Mouse (Mus musculus): ENCODE data around the gene Col2a1. TPM values are rescaled to one million over a fixed set of nuclear protein-coding genes. Genes with fewer than 3 reads are reported as not detected.

Col2a1 gene
- polyA plus RNA-seq, 1 experiment from 2014 or later = 19.2 TPM

GRCm38 (mm10) chr15:97941306-97941705 is 63.2 kb downstream of the Col2a1 start:
- 85% methylated on average over 2 of the region's 2 CpGs for WGBS
- H3K4me3 ChIP-seq (ENCODE audit: low read length) = no peak overlapping the region

GRCm38 (mm10) chr15:97940088-97940487 is 64.4 kb downstream of the Col2a1 start:
- Histone ChIP-seq H3K4me2 (ENCODE audit: low read depth, low read length) (no peak overlapping the region), H3K4me1 (replicated peaks; ENCODE audit: control insufficient read depth, insufficient read depth, low read length) (no peaks in the 10 kb centered on the region), H3K4me3 (ENCODE audit: low read length) (no peak overlapping the region), H3K9ac (ENCODE audit: low read length) (no peak overlapping the region), H3K36me3 (ENCODE audit: control insufficient read depth, insufficient read depth, low read length) (no peaks in the 10 kb centered on the region), H3K27ac (ENCODE audit: low read length) (no peak overlapping the region), H3K27me3 (ENCODE audit: control insufficient read depth, insufficient read depth, low read depth, low read length) (no peaks in the 10 kb centered on the region), H3K9me3 (ENCODE audit: control insufficient read depth, low read length) (no peaks in the 10 kb centered on the region)
- no peak for ATAC-seq (ENCODE audit: low read depth)
- WGBS = 86% methylated on average over 2 of the region's 2 CpGs

More at GRCm38 (mm10) chr15:97941306-97941705, 63.2 kb downstream of the Col2a1 start:
- Histone ChIP-seq H3K4me1 (replicated peaks; ENCODE audit: control insufficient read depth, insufficient read depth, low read length) (no peaks in the 10 kb centered on the region), H3K36me3 (ENCODE audit: control insufficient read depth, insufficient read depth, low read length) (no peaks in the 10 kb centered on the region), H3K9me3 (ENCODE audit: control insufficient read depth, low read length) (no peaks in the 10 kb centered on the region), H3K27me3 (ENCODE audit: control insufficient read depth, insufficient read depth, low read depth, low read length) (no peaks in the 10 kb centered on the region), H3K9ac (ENCODE audit: low read length) (no peak overlapping the region), H3K27ac (ENCODE audit: low read length) (no peak overlapping the region), H3K4me2 (ENCODE audit: low read depth, low read length) (no peak overlapping the region)
- ATAC-seq (ENCODE audit: low read depth) = no peak

- Histone ChIP-seq H3K4me1 (replicated peaks; ENCODE audit: control insufficient read depth, insufficient read depth, low read length) (no peaks in the 10 kb centered on the region), H3K27me3 (ENCODE audit: control insufficient read depth, insufficient read depth, low read depth, low read length) (no peaks in the 10 kb centered on the region), H3K4me2 (ENCODE audit: low read depth, low read length) (no peak overlapping the region), H3K9me3 (ENCODE audit: control insufficient read depth, low read length) (no peaks in the 10 kb centered on the region), H3K4me3 (ENCODE audit: low read length) (no peak overlapping the region), H3K27ac (ENCODE audit: low read length) (no peak overlapping the region), H3K9ac (ENCODE audit: low read length) (no peak overlapping the region), H3K36me3 (ENCODE audit: control insufficient read depth, insufficient read depth, low read length) (no peaks in the 10 kb centered on the region)
- no peak for ATAC-seq (ENCODE audit: low read depth)
- 62% methylated on average over 6 of the region's 6 CpGs for WGBS
These were observed 65.9 kb downstream of the Col2a1 start for GRCm38 (mm10) chr15:97938580-97938979.

- Histone ChIP-seq H3K9me3 (ENCODE audit: control insufficient read depth, low read length) (no peaks in the 10 kb centered on the region), H3K9ac (ENCODE audit: low read length) (no peak overlapping the region), H3K36me3 (ENCODE audit: control insufficient read depth, insufficient read depth, low read length) (no peaks in the 10 kb centered on the region), H3K27me3 (ENCODE audit: control insufficient read depth, insufficient read depth, low read depth, low read length) (no peaks in the 10 kb centered on the region), H3K27ac (ENCODE audit: low read length) (no peak overlapping the region), H3K4me1 (replicated peaks; ENCODE audit: control insufficient read depth, insufficient read depth, low read length) (no peaks in the 10 kb centered on the region), H3K4me3 (ENCODE audit: low read length) (no peak overlapping the region), H3K4me2 (ENCODE audit: low read depth, low read length) (no peak overlapping the region)
- WGBS = 88% methylated on average over 12 of the region's 12 CpGs
- ATAC-seq (ENCODE audit: low read depth) = no peak
These were observed 72.1 kb downstream of the Col2a1 start for GRCm38 (mm10) chr15:97932441-97932840.

GRCm38 (mm10) chr15:97929259-97929824 is 75.2 kb downstream of the Col2a1 start:
- H3K36me3 ChIP-seq (ENCODE audit: control insufficient read depth, insufficient read depth, low read length) = no peaks in the 10 kb centered on the region
- no peak overlapping the region for H3K4me3 ChIP-seq (ENCODE audit: low read length)
- ATAC-seq (ENCODE audit: low read depth) = no peak
- no peaks in the 10 kb centered on the region for H3K9me3 ChIP-seq (ENCODE audit: control insufficient read depth, low read length)
- H3K27me3 ChIP-seq (ENCODE audit: control insufficient read depth, insufficient read depth, low read depth, low read length) = no peaks in the 10 kb centered on the region
- WGBS = 25% methylated on average over 13 of the region's 13 CpGs
- H3K4me2 ChIP-seq (ENCODE audit: low read depth, low read length) = no peak overlapping the region
- H3K27ac ChIP-seq (ENCODE audit: low read length) = no peak overlapping the region
- H3K4me1 ChIP-seq (replicated peaks; ENCODE audit: control insufficient read depth, insufficient read depth, low read length) = no peaks in the 10 kb centered on the region
- H3K9ac ChIP-seq (ENCODE audit: low read length) = no peak overlapping the region

- no peaks in the 10 kb centered on the region for H3K36me3 ChIP-seq (ENCODE audit: control insufficient read depth, insufficient read depth, low read length)
- no peak overlapping the region for H3K4me3 ChIP-seq (ENCODE audit: low read length)
- ATAC-seq (ENCODE audit: low read depth) = no peak
- no peaks in the 10 kb centered on the region for H3K4me1 ChIP-seq (replicated peaks; ENCODE audit: control insufficient read depth, insufficient read depth, low read length)
- no peak overlapping the region for H3K9ac ChIP-seq (ENCODE audit: low read length)
- no peaks in the 10 kb centered on the region for H3K9me3 ChIP-seq (ENCODE audit: control insufficient read depth, low read length)
- H3K4me2 ChIP-seq (ENCODE audit: low read depth, low read length) = no peak overlapping the region
- no peak overlapping the region for H3K27ac ChIP-seq (ENCODE audit: low read length)
- no peaks in the 10 kb centered on the region for H3K27me3 ChIP-seq (ENCODE audit: control insufficient read depth, insufficient read depth, low read depth, low read length)
- WGBS = 59% methylated on average over 6 of the region's 6 CpGs
These were observed 76.7 kb downstream of the Col2a1 start for GRCm38 (mm10) chr15:97927821-97928220.

GRCm38 (mm10) chr15:97927018-97927417 is 77.5 kb downstream of the Col2a1 start:
- H3K9me3 ChIP-seq (ENCODE audit: control insufficient read depth, low read length) = no peaks in the 10 kb centered on the region
- H3K27me3 ChIP-seq (ENCODE audit: control insufficient read depth, insufficient read depth, low read depth, low read length) = no peaks in the 10 kb centered on the region
- no peaks in the 10 kb centered on the region for H3K4me1 ChIP-seq (replicated peaks; ENCODE audit: control insufficient read depth, insufficient read depth, low read length)
- no peak for ATAC-seq (ENCODE audit: low read depth)
- H3K9ac ChIP-seq (ENCODE audit: low read length) = no peak overlapping the region
- no peak overlapping the region for H3K4me2 ChIP-seq (ENCODE audit: low read depth, low read length)
- 46% methylated on average over 4 of the region's 4 CpGs for WGBS
- H3K4me3 ChIP-seq (ENCODE audit: low read length) = no peak overlapping the region
- H3K36me3 ChIP-seq (ENCODE audit: control insufficient read depth, insufficient read depth, low read length) = no peaks in the 10 kb centered on the region
- H3K27ac ChIP-seq (ENCODE audit: low read length) = no peak overlapping the region

Other genes starting within 250 kb of the Col2a1 start
- 20.8 and 22.7 TPM in 2 replicates for gene Rapgef3, start 236.7 kb downstream of the Col2a1 start, polyA plus RNA-seq (2015; fragmentation: Nextera tagmentation; extraction: Ambion mirVana)
- gene Slc48a1, start 226.2 kb downstream of the Col2a1 start, polyA plus RNA-seq (2015; fragmentation: Nextera tagmentation; extraction: Ambion mirVana) = 46.8 and 49.5 TPM in 2 replicates
- gene Hdac7, start 160.2 kb downstream of the Col2a1 start, polyA plus RNA-seq (2015; fragmentation: Nextera tagmentation; extraction: Ambion mirVana) = 44.2 and 48.5 TPM in 2 replicates
- gene Vdr, start 94.1 kb downstream of the Col2a1 start, polyA plus RNA-seq (2015; fragmentation: Nextera tagmentation; extraction: Ambion mirVana) = 1.6 and 1.7 TPM in 2 replicates
- 46.6 and 51.2 TPM in 2 replicates for gene Tmem106c, start 40.5 kb downstream of the Col2a1 start, polyA plus RNA-seq (2015; fragmentation: Nextera tagmentation; extraction: Ambion mirVana)
- 32.2 and 33.6 TPM in 2 replicates for gene Pfkm, start 87.9 kb upstream of the Col2a1 start, polyA plus RNA-seq (2015; fragmentation: Nextera tagmentation; extraction: Ambion mirVana)
- 27.4 and 29.2 TPM in 2 replicates for gene Senp1, start 89.0 kb upstream of the Col2a1 start, polyA plus RNA-seq (2015; fragmentation: Nextera tagmentation; extraction: Ambion mirVana)
- gene Asb8, start 160.9 kb upstream of the Col2a1 start, polyA plus RNA-seq (2015; fragmentation: Nextera tagmentation; extraction: Ambion mirVana) = 44.5 and 47.9 TPM in 2 replicates
- gene Ccdc184, start 162.5 kb upstream of the Col2a1 start, polyA plus RNA-seq (2015; fragmentation: Nextera tagmentation; extraction: Ambion mirVana) = 0.20 and 0.24 TPM in 2 replicates
- not detected in 2 replicates for gene Olfr288, start 190.8 kb upstream of the Col2a1 start, polyA plus RNA-seq (2015; fragmentation: Nextera tagmentation; extraction: Ambion mirVana)
- gene Gm44579, start 216.3 kb upstream of the Col2a1 start, polyA plus RNA-seq (2015; fragmentation: Nextera tagmentation; extraction: Ambion mirVana) = not detected in 2 replicates
- not detected in 2 replicates for gene Olfr287, start 216.4 kb upstream of the Col2a1 start, polyA plus RNA-seq (2015; fragmentation: Nextera tagmentation; extraction: Ambion mirVana)
- not detected in 2 replicates for gene Olfr286, start 229.8 kb upstream of the Col2a1 start, polyA plus RNA-seq (2015; fragmentation: Nextera tagmentation; extraction: Ambion mirVana)